Mouse (Mus musculus) liver, embryonic 16.5 days (tissue): Measurements from ENCODE around the gene Phldb2. TPM values are rescaled to one million over a fixed set of nuclear protein-coding genes. Genes with fewer than 3 reads are reported as not detected.

Source experiments
- ATAC-seq: fragments of 200-750 bp; cut with Nextera tagmentation; 2 replicates; pipeline ENCODE4 v1.8.0; 2017; ENCODE audit warnings: low read depth, mild to moderate bottlenecking, moderate number of reproducible peaks, moderate library complexity
- H3K27ac ChIP-seq: fragments of 300-500 bp; sonication (generic); 2 replicates; pipeline ENCODE4 v1.5.1; 2014; ENCODE audit warnings: mild to moderate bottlenecking, low read length
- H3K27me3 ChIP-seq: fragments of 300-500 bp; sonication (generic); 2 replicates; pipeline ENCODE4 v1.6.1; 2014; ENCODE audit warnings: low read depth, low read length, mixed read lengths; ENCODE audit not compliant: control insufficient read depth, insufficient read depth
- H3K36me3 ChIP-seq: fragments of 300-500 bp; sonication (generic); 2 replicates; pipeline ENCODE4 v1.6.1; 2014; ENCODE audit warnings: mild to moderate bottlenecking; ENCODE audit not compliant: control insufficient read depth, insufficient read depth
- H3K4me1 ChIP-seq: fragments of 300-500 bp; sonication (generic); 2 replicates; pipeline ENCODE4 v1.6.1; 2014; ENCODE audit warnings: low read depth, low read length, mixed read lengths; ENCODE audit not compliant: control insufficient read depth
- H3K4me2 ChIP-seq: fragments of 300-500 bp; sonication (generic); 2 replicates; pipeline ENCODE4 v1.6.1; 2014; ENCODE audit warnings: low read depth, low read length, mixed read lengths
- H3K4me3 ChIP-seq: fragments of 300-500 bp; sonication (generic); 2 replicates; pipeline ENCODE4 v1.5.1; 2014; ENCODE audit warnings: low read depth, mild to moderate bottlenecking, low read length
- H3K9ac ChIP-seq: fragments of 300-500 bp; sonication (generic); 2 replicates; pipeline ENCODE4 v1.6.1; 2014; ENCODE audit warnings: low read depth, low read length
- H3K9me3 ChIP-seq: fragments of 300-500 bp; sonication (generic); replicated peaks from 2 replicates; pipeline ENCODE4 v1.6.1; 2016; ENCODE audit warnings: low read length; ENCODE audit not compliant: control insufficient read depth
- WGBS: fragments of 180-500 bp; shearing (Covaris S2); extraction: QIAGEN DNeasy Blood & Tissue Kit; methylation state at CpG from one replicate; pipeline ENCODE4 v1.1.7; 2014; ENCODE audit not compliant: insufficient replicate concordance; 5-methylcytosine and 5-hydroxymethylcytosine counted together
- polyA plus RNA-seq: library from polyadenylated mRNA; unstranded; fragments of >200 nt; fragmentation: Nextera tagmentation; extraction: Ambion mirVana; gene quantifications from 2 replicates; pipeline ENCODE4 v1.2.1, GENCODE M21; 2015

The Phldb2 gene
- polyA plus RNA-seq, 1 experiment from 2014 or later: 15.3 TPM

GRCm38 (mm10) chr16:45737880-45738279 is 215.5 kb downstream of the Phldb2 start:
- peaks cover 2% of the 10 kb centered on the region; the same call in 1 of the 2 replicates for H3K4me1 ChIP-seq
- no peak overlapping the region for H3K4me3 ChIP-seq
- no peak overlapping the region for H3K9ac ChIP-seq
- 73% methylated on average over 8 of the region's 8 CpGs for WGBS
- no peak overlapping the region for H3K4me2 ChIP-seq
- H3K27me3 ChIP-seq: no peaks in the 10 kb centered on the region
- no peak for ATAC-seq
- H3K9me3 ChIP-seq: no peaks in the 10 kb centered on the region
- H3K36me3 ChIP-seq: peaks cover 11% of the 10 kb centered on the region
- H3K27ac ChIP-seq: no peak overlapping the region

GRCm38 (mm10) chr16:45736724-45737123 is 216.7 kb downstream of the Phldb2 start:
- peaks cover 14% of the 10 kb centered on the region for H3K36me3 ChIP-seq
- H3K9me3 ChIP-seq: no peaks in the 10 kb centered on the region
- 0 out of 2 replicates have a peak, but pooled peaks cover 2% of the 10 kb centered on the region for H3K4me1 ChIP-seq
- WGBS: 62% methylated on average over 3 of the region's 3 CpGs
- no peak overlapping the region for H3K9ac ChIP-seq
- no peak for ATAC-seq
- no peak overlapping the region for H3K27ac ChIP-seq
- H3K4me2 ChIP-seq: no peak overlapping the region
- no peak overlapping the region for H3K4me3 ChIP-seq
- H3K27me3 ChIP-seq: no peaks in the 10 kb centered on the region

GRCm38 (mm10) chr16:45729163-45729562 is 224.2 kb downstream of the Phldb2 start:
- Histone ChIP-seq H3K4me3 (no peak overlapping the region), H3K27ac (no peak overlapping the region), H3K4me2 (no peak overlapping the region), H3K9me3 (no peaks in the 10 kb centered on the region), H3K9ac (no peak overlapping the region), H3K36me3 (peaks cover 13% of the 10 kb centered on the region), H3K27me3 (peaks cover 8% of the 10 kb centered on the region), H3K4me1 (no peaks in the 10 kb centered on the region; the same call in 1 of the 2 replicates)
- WGBS: 70% methylated on average over 5 of the region's 5 CpGs
- peak; percentile 51; the same call in 1 of the 2 replicates for ATAC-seq

GRCm38 (mm10) chr16:45724742-45725102 is 228.7 kb downstream of the Phldb2 start:
- Histone ChIP-seq H3K4me3 (peak overlapping the region; percentile 46), H3K9me3 (no peaks in the 10 kb centered on the region), H3K27ac (no peak overlapping the region), H3K9ac (no peak overlapping the region), H3K27me3 (peaks cover 14% of the 10 kb centered on the region), H3K4me1 (no peaks in the 10 kb centered on the region; the same call in 1 of the 2 replicates), H3K4me2 (peak overlapping the region; percentile 61), H3K36me3 (no peaks in the 10 kb centered on the region)
- no peak for ATAC-seq
- 4% methylated on average over 10 of the region's 10 CpGs for WGBS

- Histone ChIP-seq H3K27ac (no peak within 1 kb of the TSS), H3K9me3 (no peaks in the 10 kb centered on the region), H3K27me3 (peaks cover 14% of the 10 kb centered on the region), H3K4me1 (no peaks in the 10 kb centered on the region; the same call in 1 of the 2 replicates), H3K9ac (no peak within 1 kb of the TSS; the same call in 1 of the 2 replicates), H3K36me3 (no peaks in the 10 kb centered on the region), H3K4me2 (peak within 1 kb of the TSS; percentile 61), H3K4me3 (peak within 1 kb of the TSS; percentile 46)
- whole genome bisulfite sequencing: 6% methylated on average over 30 of the region's 30 CpGs
- ATAC-seq: no peak
Observed at GRCm38 (mm10) chr16:45724061-45724741, 229.2 kb downstream of the Phldb2 start, which contains the start of gene Tagln3. Tagln3 (minus strand) TSS chr16:45724608.

- no peak for ATAC-seq
- H3K27ac ChIP-seq: no peak overlapping the region
- no peak overlapping the region for H3K4me3 ChIP-seq
- no peak overlapping the region for H3K9ac ChIP-seq
- no peaks in the 10 kb centered on the region for H3K36me3 ChIP-seq
- H3K27me3 ChIP-seq: peaks cover 14% of the 10 kb centered on the region
- H3K4me1 ChIP-seq: no peaks in the 10 kb centered on the region; the same call in 1 of the 2 replicates
- H3K9me3 ChIP-seq: no peaks in the 10 kb centered on the region
- 46% methylated on average over 6 of the region's 6 CpGs for WGBS
- no peak overlapping the region for H3K4me2 ChIP-seq
Observed at GRCm38 (mm10) chr16:45723172-45723901, 230.1 kb downstream of the Phldb2 start.

- no peaks in the 10 kb centered on the region; the same call in 1 of the 2 replicates for H3K4me1 ChIP-seq
- no peak overlapping the region for H3K9ac ChIP-seq
- no peaks in the 10 kb centered on the region for H3K9me3 ChIP-seq
- no peak for ATAC-seq
- 51% methylated on average over 3 of the region's 3 CpGs for WGBS
- no peak overlapping the region for H3K4me3 ChIP-seq
- peaks cover 14% of the 10 kb centered on the region for H3K27me3 ChIP-seq
- no peaks in the 10 kb centered on the region for H3K36me3 ChIP-seq
- H3K4me2 ChIP-seq: no peak overlapping the region
- no peak overlapping the region for H3K27ac ChIP-seq
Observed at GRCm38 (mm10) chr16:45722460-45722951, 230.9 kb downstream of the Phldb2 start.

- 60% methylated on average over 10 of the region's 10 CpGs for WGBS
- Histone ChIP-seq H3K36me3 (no peaks in the 10 kb centered on the region), H3K27me3 (peaks cover 14% of the 10 kb centered on the region), H3K9me3 (no peaks in the 10 kb centered on the region), H3K4me2 (no peak overlapping the region), H3K4me1 (no peaks in the 10 kb centered on the region; the same call in 1 of the 2 replicates), H3K27ac (no peak overlapping the region), H3K9ac (no peak overlapping the region), H3K4me3 (no peak overlapping the region)
- no peak for ATAC-seq
Observed at GRCm38 (mm10) chr16:45720022-45720630, 233.3 kb downstream of the Phldb2 start.
